ENCODE assay signal across 9 mouse cellular contexts in genomic region chr4:82065641-82066358, GRCm38 (mm10).
DNase-seq lines count a peak whose midpoint lies in the region; ATAC-seq lines count a peak whose summit lies in the region.
"Had no signal": no experiment of that assay in that cellular context is flagged by ENCODE, and none has a peak within 500 bp of the region (broad histone marks: within the 10 kb centered on the region; RNA-seq: fewer than 3 reads in every experiment).

No protein-coding gene starts in this region.

- 49% methylated on average over 14 of the region's 14 CpGs for WGBS in heart, embryonic 10.5 days
- 84% methylated on average over 14 of the region's 14 CpGs for WGBS in neural tube, embryonic 15.5 days
- 73% methylated on average over 14 of the region's 14 CpGs for WGBS in forebrain, embryonic 16.5 days
- WGBS in hindbrain, embryonic 16.5 days = 85% methylated on average over 14 of the region's 14 CpGs

- no peaks in the 10 kb centered on the region for H3K36me3 ChIP-seq in heart, embryonic 10.5 days
- no peaks in the 10 kb centered on the region for H3K36me3 ChIP-seq in neural tube, embryonic 15.5 days
- no peaks in the 10 kb centered on the region for H3K36me3 ChIP-seq in forebrain, embryonic 16.5 days (ENCODE audit: control insufficient read depth, insufficient read depth)
- H3K36me3 ChIP-seq in hindbrain, embryonic 16.5 days (ENCODE audit: control insufficient read depth, insufficient read depth, low read length) = no peaks in the 10 kb centered on the region

- H3K9ac ChIP-seq in neural tube, embryonic 15.5 days (replicated peaks) = no peak overlapping the region
- no peak overlapping the region for H3K9ac ChIP-seq in forebrain, embryonic 16.5 days (replicated peaks; ENCODE audit: low read depth, low read length)
- H3K9ac ChIP-seq in hindbrain, embryonic 16.5 days (ENCODE audit: low read depth, low read length) = no peak overlapping the region
- H3K9ac ChIP-seq: hindbrain, embryonic 14.5 days had no signal

- H3K27me3 ChIP-seq in heart, embryonic 10.5 days (ENCODE audit: insufficient read depth, poor library complexity, severe bottlenecking) = no peaks in the 10 kb centered on the region
- no peaks in the 10 kb centered on the region for H3K27me3 ChIP-seq in neural tube, embryonic 15.5 days (replicated peaks)
- H3K27me3 ChIP-seq in forebrain, embryonic 16.5 days (replicated peaks; ENCODE audit: control insufficient read depth, insufficient read depth, low read length) = no peaks in the 10 kb centered on the region
- no peaks in the 10 kb centered on the region for H3K27me3 ChIP-seq in hindbrain, embryonic 16.5 days (replicated peaks; ENCODE audit: control insufficient read depth, insufficient read depth, low read length)

- no peaks in the 10 kb centered on the region for H3K9me3 ChIP-seq in heart, embryonic 10.5 days
- no peaks in the 10 kb centered on the region for H3K9me3 ChIP-seq in neural tube, embryonic 15.5 days (replicated peaks)
- no peaks in the 10 kb centered on the region for H3K9me3 ChIP-seq in forebrain, embryonic 16.5 days (ENCODE audit: control insufficient read depth, low read length)
- no peaks in the 10 kb centered on the region for H3K9me3 ChIP-seq in hindbrain, embryonic 16.5 days (ENCODE audit: control insufficient read depth, low read length)

- H3K4me1 ChIP-seq in heart, embryonic 10.5 days = peaks cover 41% of the 10 kb centered on the region
- no peaks in the 10 kb centered on the region for H3K4me1 ChIP-seq in neural tube, embryonic 15.5 days
- H3K4me1 ChIP-seq in forebrain, embryonic 16.5 days (replicated peaks; ENCODE audit: control insufficient read depth, insufficient read depth, low read length) = no peaks in the 10 kb centered on the region
- no peaks in the 10 kb centered on the region for H3K4me1 ChIP-seq in hindbrain, embryonic 16.5 days (ENCODE audit: control insufficient read depth, insufficient read depth, low read depth, low read length)

- DNase-seq in 3134 (ENCODE audit: extremely low read depth, insufficient read length, low spot score) = peak; percentile 59
- DNase-seq in cerebellum, postnatal 25 days = peak; percentile 75 to 78
- no peak for DNase-seq in heart, embryonic 10.5 days (ENCODE audit: low spot score)
- DNase-seq in kidney, postnatal 14 days = peak; percentile 24
- DNase-seq in layer of hippocampus, adult 9-10 months (ENCODE audit: low spot score) = no peak

- H3K4me2 ChIP-seq in neural tube, embryonic 15.5 days = no peak overlapping the region
- no peak overlapping the region for H3K4me2 ChIP-seq in forebrain, embryonic 16.5 days (ENCODE audit: low read length)
- H3K4me2 ChIP-seq in hindbrain, embryonic 16.5 days (ENCODE audit: low read length) = no peak overlapping the region
- H3K4me2 ChIP-seq: hindbrain, embryonic 14.5 days had no signal

- H3K4me3 ChIP-seq in heart, embryonic 10.5 days = peak overlapping the region; percentile 37
- H3K4me3 ChIP-seq in neural tube, embryonic 15.5 days (replicated peaks) = no peak overlapping the region
- H3K4me3 ChIP-seq in forebrain, embryonic 16.5 days (replicated peaks; ENCODE audit: low read length) = no peak overlapping the region
- no peak overlapping the region for H3K4me3 ChIP-seq in hindbrain, embryonic 16.5 days (ENCODE audit: low read length)

- ATAC-seq in neural tube, embryonic 15.5 days (ENCODE audit: low FRiP score) = no peak
- no peak for ATAC-seq in forebrain, embryonic 16.5 days
- ATAC-seq in hindbrain, embryonic 16.5 days = no peak

- peak overlapping the region; percentile 82 for H3K27ac ChIP-seq in heart, embryonic 10.5 days
- no peak overlapping the region for H3K27ac ChIP-seq in neural tube, embryonic 15.5 days (replicated peaks)
- H3K27ac ChIP-seq in forebrain, embryonic 16.5 days (ENCODE audit: low read length) = no peak overlapping the region
- H3K27ac ChIP-seq in hindbrain, embryonic 16.5 days (ENCODE audit: low read depth, low read length) = no peak overlapping the region
- H3K27ac ChIP-seq: hindbrain, embryonic 14.5 days had no signal

Comparison
In these comparisons a context has a peak if more than half of its experiments do, and no peak if none do; other contexts are left out.
1. DNase-seq: peak in 3134 (single experiment), cerebellum, postnatal 25 days (2 of 2) and kidney, postnatal 14 days (single experiment); none in heart, embryonic 10.5 days (single experiment) and layer of hippocampus, adult 9-10 months (single experiment).